Mouse (Mus musculus): ENCODE data around the gene Pgrmc1. TPM values are rescaled to one million over a fixed set of nuclear protein-coding genes. Genes with fewer than 3 reads are reported as not detected.
"Not testable (repeated sequence)": the region's sequence is repeated elsewhere in the genome, so short reads cannot be mapped to it uniquely, and the experiment has no call there.

The Pgrmc1 gene
- total RNA-seq (2021), result 100 to 1,000 TPM; 274 to 322 TPM
- long read RNA-seq, transcript Pgrmc1-201 (3 exons, 1,857 nt), result major isoform, 374 of 382 reads
- long read RNA-seq, partial matches to known transcripts, result 4 of 382 reads
- long read RNA-seq, other reads (novel, unspliced or antisense), result 4 of 382 reads

DNA sequence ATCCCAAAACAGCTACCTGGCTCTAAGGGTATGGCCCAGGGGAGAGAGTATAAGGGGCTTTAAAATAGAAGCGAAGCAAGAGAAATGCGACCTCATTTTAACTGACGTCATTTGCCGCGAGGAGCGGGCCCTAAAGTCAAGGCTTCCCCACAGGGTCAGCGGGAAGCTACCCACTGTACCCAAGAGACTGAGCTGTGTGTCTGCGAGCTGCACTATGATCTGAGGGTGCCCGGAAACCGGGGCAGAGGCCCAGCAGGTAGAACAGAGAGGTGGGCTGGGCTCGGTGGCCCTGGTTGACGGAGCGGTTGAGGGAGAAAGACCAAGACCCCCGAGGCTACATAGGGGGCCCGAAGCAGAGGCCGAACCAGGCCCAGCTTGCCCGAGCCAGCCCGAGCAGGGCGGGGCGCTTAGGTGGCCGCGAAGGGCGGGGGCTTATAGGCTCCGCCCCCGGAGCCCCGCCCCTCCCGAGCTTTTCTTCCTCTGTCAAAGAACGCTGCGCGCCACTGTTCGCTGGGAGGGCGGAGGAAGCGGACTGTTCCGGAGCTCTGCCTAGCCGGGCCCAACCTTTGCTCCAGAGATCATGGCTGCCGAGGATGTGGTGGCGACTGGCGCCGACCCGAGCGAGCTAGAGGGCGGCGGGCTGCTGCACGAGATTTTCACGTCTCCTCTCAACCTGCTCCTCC, at the start of gene Pgrmc1:
TSS of gene Pgrmc1 (plus strand) at position 500 of the 683 bp plus-strand sequence.
- DNase-seq (ENCODE audit: low spot score in 2 of 2), result peak; percentile 69 to 83

DNA sequence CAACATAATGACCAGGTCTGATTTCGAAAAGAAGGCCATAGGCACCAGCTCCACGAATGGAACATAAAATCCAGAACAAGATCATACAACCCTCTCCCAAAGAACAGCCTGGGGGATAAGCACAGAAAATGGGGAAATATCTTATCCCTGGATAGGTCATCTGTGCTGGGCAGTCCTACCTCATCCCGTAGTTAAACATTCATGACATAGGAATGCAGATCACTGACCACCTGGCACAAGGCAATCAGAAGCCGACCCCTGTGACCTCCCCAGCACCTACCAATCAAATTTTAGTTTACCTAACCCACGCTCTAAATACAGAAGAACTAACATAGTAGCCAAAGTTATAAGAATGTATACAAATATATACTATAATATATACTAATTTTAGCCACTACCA, 49.2 kb upstream of the Pgrmc1 start:
- DNase-seq (ENCODE audit: low spot score in 2 of 2), result no peak

DNA sequence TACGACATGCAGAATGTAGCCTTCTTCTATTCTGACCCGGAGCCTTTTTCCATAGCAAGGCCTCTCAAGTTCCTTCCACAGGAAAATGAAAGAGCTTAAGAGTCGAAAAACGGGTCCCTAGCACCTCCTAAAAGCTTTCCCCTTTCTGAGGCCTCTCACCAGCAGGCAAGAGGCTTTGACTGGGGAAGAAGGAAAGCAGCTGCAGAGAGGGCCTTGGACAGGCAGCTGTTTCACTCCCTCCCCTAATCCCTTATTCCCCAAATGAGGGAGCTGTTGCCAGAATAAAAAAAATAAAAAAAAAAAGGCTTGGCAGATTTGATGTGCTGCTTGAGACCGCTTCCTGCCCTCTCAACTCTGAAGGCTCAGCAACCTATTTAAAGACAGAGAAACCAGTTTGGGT, 47.1 kb upstream of the Pgrmc1 start:
- DNase-seq (ENCODE audit: low spot score in 2 of 2), result no peak

DNA sequence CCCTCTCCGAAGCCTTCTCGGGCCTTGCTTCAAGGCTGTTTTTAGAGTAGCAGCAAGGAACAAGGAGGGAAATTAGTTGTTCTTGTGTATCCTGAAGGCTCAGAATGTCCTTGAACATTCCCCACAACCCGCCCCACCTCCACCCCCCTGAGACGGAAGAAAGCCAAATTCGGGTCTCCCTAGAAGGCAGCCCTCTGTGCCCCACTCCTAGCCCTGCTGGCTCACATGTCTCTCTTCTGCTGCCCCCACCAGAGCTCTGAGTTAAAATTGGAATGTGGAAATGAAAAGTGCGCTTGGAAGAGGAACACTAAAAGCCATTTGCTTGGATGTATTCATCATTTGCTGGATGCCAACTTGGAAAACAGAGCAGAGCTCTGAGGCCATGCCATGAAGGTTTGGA, 46.7 kb upstream of the Pgrmc1 start:
- peak in 1 of 2 experiments; percentile 12 for DNase-seq (ENCODE audit: low spot score in 2 of 2)

DNA sequence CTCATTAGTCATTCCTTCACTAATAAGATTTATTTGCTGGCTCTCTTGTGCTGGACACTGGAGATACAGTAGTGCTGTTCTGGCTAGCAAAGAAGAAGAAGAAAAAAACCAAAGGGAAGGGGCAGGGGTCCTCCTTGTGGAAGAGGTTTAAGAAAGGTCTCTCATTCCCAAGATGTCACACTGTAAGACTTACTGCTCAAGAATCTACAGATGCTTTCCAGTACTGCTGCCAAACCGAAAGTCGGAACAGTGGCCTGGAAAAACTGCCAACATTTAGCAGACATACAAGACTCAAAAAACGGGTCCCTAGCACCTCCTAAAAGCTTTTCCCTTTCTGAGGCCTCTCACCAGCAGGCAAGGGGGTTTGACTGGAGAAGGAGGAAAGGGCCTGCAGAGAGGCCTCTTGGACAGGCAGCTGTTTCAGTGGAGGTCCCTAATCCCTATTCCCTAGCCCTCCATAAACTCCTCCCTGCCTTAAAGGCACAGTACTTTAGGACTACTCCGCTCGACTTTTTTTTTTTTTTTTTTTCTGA, 45.9 kb upstream of the Pgrmc1 start:
- DNase-seq (ENCODE audit: low spot score in 2 of 2), result peak in 1 of 2 experiments; percentile 26

DNA sequence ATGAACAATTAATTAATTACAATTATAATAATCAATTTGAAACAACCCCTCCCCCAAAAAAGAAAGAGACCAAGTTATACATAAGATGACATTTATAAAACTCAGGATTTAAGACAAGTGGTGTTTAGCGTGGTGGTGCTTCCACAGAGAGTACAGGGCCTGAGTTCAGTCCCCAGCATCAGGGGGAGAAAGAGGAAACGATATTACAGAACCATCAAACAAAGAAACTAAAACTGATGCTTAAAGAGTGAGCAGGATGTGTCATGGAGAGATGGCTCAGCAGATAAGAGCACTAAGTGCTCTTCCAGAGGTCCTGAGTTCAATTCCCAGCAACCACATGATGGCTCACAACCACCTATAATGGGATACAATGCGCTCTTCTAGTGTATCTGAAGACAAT, 45.3 kb upstream of the Pgrmc1 start:
- DNase-seq (ENCODE audit: low spot score in 2 of 2), result no peak

DNA sequence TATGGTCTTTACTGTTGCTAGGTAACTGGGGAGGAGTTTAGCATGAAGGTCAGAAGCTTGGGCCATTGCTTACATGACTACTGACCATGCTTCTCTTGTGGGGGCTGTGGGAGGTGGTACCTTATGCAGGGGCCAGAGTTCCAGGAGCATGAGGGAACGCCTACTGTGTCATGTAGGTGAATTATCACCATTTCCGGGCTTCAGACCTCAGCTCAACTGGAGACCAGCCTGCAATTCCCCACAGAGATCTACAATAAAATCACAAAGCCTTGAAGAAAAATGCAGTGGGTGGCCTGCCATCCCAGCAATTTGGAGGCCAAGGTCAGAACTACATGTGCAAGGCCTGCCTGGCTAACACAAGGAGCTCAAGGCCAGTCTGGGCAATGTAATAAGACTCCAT, 42.8 kb upstream of the Pgrmc1 start:
- not testable (repeated sequence) for DNase-seq (ENCODE audit: low spot score in 2 of 2)

DNA sequence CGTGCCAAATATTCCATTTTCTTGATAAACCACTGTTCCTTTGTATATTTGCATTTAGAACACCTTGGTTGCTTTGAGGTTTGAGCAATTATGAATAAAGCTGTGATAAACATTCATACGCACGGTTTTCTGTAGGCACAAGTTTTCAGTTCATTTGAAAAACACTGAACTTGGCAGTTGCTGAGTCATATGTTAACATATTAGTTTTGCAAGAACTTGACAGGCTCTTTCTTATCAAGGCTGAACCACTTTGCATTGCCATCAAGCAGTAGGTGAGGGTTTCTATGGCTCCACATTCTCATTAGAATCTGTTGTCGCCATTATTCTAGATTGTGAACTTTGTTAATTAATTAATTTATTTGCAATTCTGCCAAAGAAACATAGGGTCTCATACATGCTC, 37.8 kb upstream of the Pgrmc1 start:
- DNase-seq (ENCODE audit: low spot score in 2 of 2), result no peak

DNA sequence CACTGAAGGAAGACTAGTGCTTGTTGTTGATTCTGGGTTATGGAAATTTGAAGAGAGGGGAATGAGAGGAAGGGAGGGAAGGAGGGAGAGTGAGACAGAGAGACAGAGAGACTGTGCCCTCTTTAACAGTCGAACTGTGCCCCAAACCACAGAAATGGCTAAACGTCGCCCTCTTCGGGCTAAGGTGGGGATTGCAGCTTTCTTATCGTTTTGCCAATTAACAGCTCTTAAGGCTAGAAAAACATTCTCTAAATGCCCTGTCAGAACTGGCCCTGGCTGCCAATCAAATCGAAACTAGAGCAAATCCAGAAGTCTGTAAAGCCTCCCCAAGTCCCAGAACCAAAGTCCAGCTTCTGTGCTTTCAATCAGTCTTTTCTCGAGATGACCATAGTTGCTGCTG, 36.4 kb upstream of the Pgrmc1 start:
- DNase-seq (ENCODE audit: low spot score in 2 of 2), result peak; percentile 50 to 77

DNA sequence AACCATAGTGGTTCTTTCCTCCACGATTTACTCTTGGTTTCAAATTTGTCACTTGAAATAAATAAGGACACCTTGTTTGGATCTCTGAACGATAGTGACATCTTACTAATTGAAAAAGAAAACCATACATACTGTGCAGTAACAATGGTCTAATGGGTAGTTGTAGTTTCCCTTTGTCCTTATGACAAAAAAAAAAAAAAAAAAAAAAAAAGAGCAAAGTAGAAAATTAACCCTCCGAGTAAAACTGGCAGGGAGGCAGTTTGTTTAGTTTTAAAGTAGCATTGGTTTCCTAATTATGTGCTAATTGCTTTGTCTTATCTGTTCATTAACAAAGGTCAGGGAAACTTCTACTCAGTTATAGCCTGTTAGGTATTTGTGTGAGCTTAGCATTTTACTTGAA, 35.9 kb upstream of the Pgrmc1 start:
- DNase-seq (ENCODE audit: low spot score in 2 of 2), result no peak

DNA sequence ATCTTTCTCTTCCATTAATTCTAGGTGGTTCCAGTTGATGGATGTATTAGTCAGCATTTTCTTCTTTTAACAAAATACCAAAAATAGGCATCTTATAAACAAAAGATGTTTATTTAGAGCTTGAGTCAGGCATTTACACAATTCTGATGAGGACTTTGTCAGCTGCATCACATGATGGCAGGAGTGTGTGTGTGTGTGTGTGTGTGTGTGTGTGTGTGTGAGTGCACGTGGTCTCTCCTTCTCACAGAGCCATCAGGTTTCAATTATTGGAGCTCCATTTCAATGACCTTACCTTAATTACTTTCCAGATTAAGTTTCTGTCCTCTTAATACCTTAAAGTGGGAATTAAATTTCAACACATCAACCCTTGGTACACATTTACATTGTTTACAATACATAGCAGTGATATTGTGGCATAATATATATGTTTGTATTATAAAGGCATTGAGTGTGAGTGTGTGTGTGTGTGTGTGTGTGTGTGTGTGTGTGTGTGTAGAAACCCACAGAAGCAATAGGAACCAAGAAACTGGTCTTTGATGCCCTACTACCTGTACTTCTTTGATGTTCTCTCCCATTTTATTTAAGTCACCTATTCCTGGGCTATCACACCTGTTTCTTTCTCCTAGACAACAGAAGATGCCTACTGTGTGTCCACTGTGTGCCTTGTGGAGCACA, 11.2 kb upstream of the Pgrmc1 start:
- no peak for DNase-seq (ENCODE audit: low spot score in 2 of 2)

DNA sequence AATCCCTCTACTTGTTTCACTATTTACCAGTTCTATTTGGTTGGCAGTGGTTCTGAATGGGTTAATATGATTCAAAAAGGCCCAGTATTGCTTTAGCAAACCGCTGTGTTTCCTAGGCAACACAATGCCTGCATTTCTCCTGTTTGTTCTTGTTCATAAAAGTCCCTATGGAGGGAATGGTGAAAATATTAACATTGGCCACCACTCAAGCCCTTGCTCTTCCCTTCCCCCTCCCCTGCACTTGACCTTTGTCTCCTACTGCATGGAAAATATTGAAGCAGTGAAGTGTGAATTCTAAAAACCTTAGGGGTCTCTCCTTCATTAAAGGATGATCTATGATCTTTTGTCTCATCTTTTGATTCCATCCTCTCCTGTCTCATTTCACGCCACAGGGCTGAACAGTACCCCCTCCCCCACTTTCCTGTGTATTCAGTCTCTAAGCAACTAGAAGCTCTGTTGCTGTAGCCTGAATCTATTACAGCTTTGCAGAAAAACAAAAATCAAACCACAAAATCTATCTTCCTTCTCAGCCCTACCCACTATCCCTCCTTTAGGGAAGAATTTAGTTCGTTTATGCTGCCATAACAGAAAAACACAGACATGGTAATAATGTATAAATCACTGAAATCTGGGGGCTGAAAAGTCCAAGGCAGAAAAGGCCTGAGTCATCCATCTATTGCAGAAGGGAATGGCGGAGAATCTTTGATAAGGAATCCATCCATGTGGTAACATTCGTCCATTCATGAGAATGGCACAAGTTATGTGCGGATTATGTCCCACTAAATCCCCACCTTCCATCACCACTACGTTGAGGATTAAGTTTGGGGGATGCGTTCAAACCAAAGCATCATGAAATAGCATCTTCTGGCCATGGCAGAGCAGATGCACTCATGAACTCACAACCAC, 10.4 kb upstream of the Pgrmc1 start:
- DNase-seq (ENCODE audit: low spot score in 2 of 2), result peak; percentile 14 to 53

DNA sequence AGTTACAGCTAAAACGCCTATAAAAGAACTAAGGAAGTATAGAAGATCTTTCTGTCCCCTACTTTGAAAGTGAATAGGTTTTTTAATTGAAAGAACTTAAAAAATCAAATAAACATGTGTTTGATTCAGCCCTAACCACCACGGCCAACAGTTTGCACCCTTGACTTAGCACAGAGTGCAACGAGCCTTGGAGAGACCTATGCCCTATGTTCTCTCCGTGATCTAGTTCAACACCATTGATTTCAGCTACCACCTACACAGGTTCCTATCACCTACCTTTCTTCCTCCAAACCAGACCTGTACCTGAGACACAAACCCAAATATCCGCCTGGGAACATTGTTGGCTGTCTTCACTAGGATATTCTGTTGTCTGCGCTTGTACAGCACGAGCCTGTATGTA, 7.7 kb upstream of the Pgrmc1 start:
- DNase-seq (ENCODE audit: low spot score in 2 of 2), result no peak

DNA sequence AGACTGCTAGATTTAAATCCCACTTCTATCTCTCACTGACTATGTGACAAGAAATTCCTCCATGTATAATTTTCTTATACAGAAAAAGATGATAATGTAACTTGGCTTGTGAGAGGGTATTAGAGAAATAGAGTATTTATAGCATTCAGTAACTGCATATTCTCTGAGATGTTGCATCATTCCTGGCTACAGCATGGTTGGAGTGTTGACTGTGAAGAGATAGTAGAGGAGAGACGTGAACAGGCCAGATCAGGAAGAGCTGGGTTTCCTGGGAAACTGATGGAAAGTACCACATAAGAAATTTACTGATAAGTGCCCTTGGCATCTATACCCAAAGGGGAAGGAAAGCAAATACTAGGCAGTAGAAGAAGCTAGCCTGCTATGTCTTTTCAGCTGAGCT, 6.9 kb upstream of the Pgrmc1 start:
- DNase-seq (ENCODE audit: low spot score in 2 of 2), result no peak

DNA sequence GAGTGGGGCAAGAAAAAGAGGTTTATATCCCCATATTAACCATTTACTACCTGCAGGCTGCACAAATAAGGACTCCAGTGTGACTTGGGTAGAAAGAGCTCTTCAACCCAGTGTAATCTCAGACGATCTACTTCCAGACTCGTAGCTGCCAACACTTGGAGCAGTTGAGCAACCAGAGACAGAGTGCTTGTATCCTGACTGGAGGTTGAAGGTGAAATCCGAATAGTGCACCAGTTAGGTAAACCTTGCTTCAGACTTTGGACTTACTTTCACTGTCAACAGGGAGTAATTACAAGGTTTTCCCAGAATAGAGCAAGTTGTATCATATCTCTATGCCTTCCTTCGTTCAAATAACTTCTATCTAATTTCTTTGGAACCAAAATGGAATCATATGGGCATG, 6.5 kb upstream of the Pgrmc1 start:
- no peak for DNase-seq (ENCODE audit: low spot score in 2 of 2)

DNA sequence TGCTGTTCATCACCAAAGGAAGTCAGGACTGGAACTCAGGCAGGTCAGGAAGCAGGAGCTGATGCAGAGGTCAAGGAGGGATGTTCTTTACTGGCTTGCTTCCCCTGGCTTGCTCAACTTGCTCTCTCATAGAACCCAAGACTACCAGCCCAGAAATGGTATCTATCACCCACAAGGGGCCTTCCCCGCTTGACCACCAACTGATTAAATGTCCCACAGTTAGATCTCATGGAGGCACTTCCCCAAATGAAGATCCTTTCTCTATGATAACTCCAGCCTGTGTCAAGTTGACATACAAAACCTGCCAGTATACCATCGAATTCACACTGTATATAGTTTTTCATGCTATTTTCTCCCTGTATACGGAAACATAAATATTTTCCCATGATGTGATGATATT, 2.8 kb upstream of the Pgrmc1 start:
- no peak for DNase-seq (ENCODE audit: low spot score in 2 of 2)

DNA sequence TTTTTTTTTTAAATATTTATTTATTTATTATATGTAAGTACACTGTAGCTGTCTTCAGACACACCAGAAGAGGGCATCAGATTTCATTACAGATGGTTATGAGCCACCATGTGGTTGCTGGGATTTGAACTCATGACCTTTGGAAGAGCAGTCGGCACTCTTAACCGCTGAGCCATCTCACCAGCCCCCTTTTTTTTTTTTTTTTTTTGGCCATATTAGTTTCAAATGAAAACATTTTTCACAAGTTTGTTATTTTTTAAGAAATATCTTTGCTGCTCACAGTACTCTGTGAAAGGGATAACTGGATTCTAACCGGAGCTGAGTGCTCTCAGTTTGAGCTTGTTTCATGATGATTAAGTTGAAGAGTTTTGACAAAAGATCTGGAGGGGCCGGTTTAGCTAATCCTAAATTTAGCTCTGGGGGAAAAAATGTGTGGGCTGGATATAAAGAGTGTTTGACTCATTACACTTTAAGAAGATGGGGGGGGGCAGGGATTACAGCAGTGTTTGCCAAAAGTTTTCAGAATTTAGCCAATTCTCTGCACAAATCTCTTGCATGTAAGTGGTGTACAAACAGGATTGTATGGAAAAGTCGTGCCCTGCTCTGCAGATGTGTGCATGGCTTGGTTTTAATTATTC, 1.4 kb upstream of the Pgrmc1 start:
- DNase-seq (ENCODE audit: low spot score in 2 of 2), result not testable (repeated sequence)

DNA sequence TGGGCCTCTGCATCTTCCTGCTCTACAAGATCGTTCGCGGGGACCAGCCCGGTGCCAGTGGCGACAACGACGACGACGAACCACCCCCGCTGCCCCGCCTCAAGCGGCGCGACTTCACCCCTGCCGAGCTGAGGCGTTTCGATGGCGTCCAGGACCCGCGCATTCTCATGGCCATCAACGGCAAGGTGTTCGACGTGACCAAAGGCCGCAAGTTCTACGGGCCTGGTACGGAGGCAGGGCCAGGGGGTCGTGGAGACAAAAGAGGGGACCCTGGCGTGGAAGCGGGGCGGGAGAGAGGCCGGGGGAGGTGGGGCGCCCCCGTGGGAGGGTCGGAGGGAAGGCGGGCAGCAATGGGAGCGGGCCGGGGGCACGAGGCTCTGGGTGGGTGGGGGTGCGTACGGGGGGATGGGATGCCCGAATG, 394 bp downstream of the Pgrmc1 start:
- DNase-seq (ENCODE audit: low spot score in 2 of 2), result no peak

DNA sequence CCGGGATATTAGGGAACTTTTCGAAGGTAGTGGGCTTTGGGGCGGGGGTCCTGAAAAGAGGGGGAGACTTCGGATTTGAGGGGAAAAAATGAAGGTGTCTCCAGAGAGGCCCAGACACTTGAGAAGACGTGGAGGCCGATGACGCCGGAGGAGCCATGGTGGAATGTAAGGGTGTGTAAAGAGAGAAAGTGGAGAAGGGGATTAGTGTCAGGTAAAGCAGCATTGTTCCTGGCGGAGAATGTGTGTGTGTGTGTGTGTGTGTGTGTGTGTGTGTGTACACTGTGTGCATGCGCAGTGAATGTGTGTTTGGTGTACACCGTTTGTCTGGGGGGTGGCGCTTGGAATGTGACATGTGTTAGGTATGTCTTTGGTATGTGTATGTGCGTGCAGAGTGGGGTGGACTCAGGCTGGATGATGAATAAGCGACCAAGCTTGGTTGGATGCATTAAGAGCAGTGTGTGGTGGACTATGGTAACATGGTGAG, 897 bp downstream of the Pgrmc1 start:
- peak; percentile 4 to 30 for DNase-seq (ENCODE audit: low spot score in 2 of 2)

DNA sequence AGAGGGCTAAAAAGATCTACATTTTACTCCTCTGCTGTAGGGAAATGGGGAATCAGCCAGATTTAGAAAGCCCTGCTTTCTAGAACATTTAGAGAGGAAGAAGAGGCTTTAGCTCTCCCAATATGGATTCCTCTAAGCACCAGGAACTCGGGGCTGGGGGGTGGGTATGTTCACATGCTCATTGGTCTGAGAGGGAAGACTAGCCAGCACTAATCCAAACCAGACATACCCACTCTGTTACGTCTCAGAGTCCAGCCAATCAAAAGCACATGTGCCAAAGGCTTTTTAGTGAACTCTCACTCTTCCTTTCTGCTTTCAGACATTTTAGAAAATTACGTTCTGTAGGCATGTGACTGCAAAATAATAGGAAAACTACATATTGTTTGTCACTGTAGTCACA, 1.6 kb downstream of the Pgrmc1 start:
- no peak for DNase-seq (ENCODE audit: low spot score in 2 of 2)

DNA sequence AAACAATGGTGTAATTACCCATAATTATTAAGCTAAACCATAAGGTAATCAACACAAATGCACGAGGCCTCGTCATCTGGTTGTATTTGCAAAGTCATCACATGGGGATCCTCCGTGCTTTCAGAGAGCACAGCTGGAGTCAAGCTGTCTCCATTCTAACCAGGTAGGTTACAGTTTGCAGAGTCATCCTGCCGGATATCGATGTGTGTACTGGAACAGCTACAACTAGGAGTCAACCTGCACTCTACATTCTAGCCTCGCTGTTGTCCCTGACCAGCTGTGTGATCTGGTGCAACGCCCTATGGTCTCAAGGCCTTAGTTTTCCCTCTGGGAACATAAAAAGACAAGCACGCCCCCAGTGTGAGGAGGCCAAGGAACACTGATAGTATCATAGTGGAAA, 2.1 kb downstream of the Pgrmc1 start:
- no peak for DNase-seq (ENCODE audit: low spot score in 2 of 2)

Data from layer of hippocampus, adult 18-20 months (tissue).